ENCODE assay signal across 8 mouse cellular contexts in genomic region chr11:76211595-76211994, GRCm38 (mm10). TPM values are rescaled to one million over a fixed set of nuclear protein-coding genes. Genes with fewer than 3 reads are reported as not detected.
"Had no signal": no experiment of that assay in that cellular context is flagged by ENCODE, and none has a peak within 500 bp of the region (broad histone marks: within the 10 kb centered on the region; RNA-seq: fewer than 3 reads in every experiment).

No protein-coding gene starts in this region.

RNA-seq across cellular contexts. Expression of gene Dbil5, which starts 5.8 kb away (rescaled TPM):
- total RNA-seq: megakaryocyte progenitor cell, adult 5-6 weeks; midbrain, postnatal 0 days; monocyte, adult 5-6 weeks; neutrophil, adult 5-6 weeks had no signal
- polyA plus RNA-seq: macrophage; neural tube, embryonic 14.5 days; spleen, adult 2 months; thymus, postnatal 0 days had no signal

RNA-seq across cellular contexts. Expression of gene Gemin4, which starts 5.9 kb away (rescaled TPM):
- total RNA-seq: monocyte, adult 5-6 weeks had no signal
